Mouse (Mus musculus): Measurements from ENCODE around the gene Ddx47. TPM values are rescaled to one million over a fixed set of nuclear protein-coding genes. Genes with fewer than 3 reads are reported as not detected.

Ddx47 gene
- total RNA-seq, 2 experiments from 2014 or later, result 56.1 to 56.8 TPM

DNA sequence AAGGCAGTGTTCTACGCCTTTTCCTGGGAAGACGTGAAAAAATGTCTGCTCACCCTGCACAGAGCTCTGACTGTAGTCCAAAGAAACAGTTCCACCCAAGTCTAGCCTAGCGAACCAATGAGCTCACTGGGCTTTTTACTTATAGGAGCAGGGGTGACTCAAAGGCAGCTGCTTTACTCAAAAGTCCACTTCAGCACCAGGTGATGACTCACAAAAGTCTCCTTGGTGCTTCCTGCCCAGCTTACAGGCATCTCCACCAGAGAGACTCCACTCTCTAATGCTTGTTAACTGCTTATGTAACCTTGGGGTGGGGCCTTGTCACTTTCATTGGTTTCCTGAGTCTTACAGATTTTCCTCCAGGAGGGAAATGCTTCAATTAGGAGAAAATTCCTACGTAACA, 49.3 kb downstream of the Ddx47 start:
- intact Hi-C loops (cut with DNase I), result no loop called here
- DNase-seq (ENCODE audit: low spot score in 2 of 2), result no peak

- no peak for DNase-seq (ENCODE audit: low spot score in 2 of 2)
- intact Hi-C loops (cut with DNase I), result no loop called here
Observed at GRCm38 (mm10) chr6:135064621-135065020, 53.2 kb downstream of the Ddx47 start.

DNA sequence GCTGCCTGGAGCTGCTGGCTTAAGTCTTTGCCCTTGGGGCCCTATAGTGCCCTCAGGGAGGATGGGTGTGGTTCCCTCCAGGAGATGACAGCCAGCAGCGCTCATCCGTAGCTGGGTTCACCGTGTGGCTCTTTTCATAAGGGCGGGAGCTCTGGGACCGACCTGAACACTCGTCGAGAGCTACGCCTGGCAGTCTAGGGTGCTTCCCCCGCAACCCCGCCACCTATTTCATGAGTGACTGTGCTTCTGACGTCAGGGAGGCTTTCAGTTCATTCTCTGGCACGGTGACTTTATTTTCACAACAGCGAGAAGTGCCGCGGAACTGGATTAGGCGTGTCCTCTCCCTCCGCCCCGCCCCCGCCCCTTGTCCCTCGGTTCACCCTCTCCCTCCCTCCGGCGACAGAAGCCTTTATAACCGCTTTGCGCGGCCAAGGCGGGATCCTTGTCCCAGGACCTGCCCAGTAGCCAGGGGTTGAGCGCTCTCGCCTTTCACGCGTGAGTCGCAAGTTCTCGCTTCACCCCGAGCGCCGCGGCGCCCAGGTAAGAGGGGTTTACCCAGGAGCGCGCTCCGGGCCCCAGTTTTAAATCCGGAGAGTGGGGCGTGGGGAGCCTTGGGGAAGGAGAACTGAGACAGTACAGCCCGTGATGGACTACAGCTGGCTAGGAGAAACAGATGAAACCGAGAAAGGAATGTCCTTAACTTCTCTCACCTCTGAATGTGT, 54.0 kb downstream of the Ddx47 start, which contains the start of gene Gprc5a:
Gene Gprc5a, plus strand, starts transcription at position 416 of the 722 bp plus-strand sequence.
- peak; percentile 8 to 14 for DNase-seq (ENCODE audit: low spot score in 2 of 2)
- intact Hi-C loops (cut with DNase I), result no loop called here

DNA sequence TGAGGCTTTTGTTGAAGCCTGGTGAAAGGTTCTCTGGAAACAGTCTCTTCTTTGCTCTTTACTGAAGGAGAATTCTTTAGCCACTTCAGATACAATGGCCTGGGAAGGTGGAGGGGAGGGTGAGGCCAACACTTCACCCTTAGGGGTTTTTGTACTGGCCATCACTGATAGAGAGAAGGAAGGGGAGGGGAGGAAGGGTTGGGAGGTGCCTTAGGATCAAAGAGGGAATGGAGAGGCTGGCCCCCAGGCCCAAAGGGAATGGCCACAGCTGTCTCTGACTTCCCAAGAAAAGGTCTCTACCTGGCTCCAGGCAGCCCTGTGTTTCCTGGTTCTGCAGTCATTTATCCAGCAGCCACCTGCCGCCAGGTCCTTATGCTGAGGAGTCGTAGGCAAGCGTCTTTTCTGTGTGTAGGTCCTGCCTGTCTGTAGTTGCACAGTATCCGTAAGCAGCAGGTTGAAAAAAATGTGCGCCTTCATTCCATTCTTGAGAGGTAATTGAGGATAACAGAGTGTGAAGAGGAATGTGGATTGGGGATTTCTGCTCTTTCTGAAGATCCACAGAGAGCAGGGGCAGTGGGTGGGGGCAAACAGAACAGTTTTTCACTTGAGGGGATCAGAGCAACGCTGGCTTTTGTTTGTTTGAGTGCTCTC, 55.5 kb downstream of the Ddx47 start:
- no peak for DNase-seq (ENCODE audit: low spot score in 2 of 2)
- intact Hi-C loops (cut with DNase I), result no loop called here

DNA sequence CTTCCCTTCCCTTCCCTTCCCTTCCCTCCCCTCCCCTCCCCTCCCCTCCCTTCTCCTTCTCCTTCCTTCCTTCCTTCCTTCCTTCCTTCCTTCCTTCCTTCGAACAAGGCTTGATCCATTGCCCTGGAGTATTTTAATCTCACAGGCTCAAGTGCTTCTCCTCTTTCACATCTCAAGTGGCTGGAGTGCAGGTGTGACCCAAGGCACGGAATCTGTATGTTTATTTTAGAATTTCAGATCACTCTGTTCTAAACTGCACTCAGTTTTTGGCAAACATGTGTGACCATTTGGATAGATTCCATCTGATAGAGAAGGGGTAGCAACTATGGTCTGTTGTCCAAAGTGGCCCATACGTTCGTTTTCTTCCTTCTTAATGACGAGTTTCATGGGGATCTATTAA, 56.8 kb downstream of the Ddx47 start:
- no peak for DNase-seq (ENCODE audit: low spot score in 2 of 2)
- intact Hi-C loops (cut with DNase I), result no loop called here

GRCm38 (mm10) chr6:135069856-135070255, 58.4 kb downstream of the Ddx47 start:
- intact Hi-C loops (cut with DNase I), result no loop called here
- DNase-seq (ENCODE audit: low spot score in 2 of 2), result no peak

GRCm38 (mm10) chr6:135070347-135070746, 58.9 kb downstream of the Ddx47 start:
- DNase-seq (ENCODE audit: low spot score in 2 of 2), result no peak
- intact Hi-C loops (cut with DNase I), result no loop called here

Other genes starting within 250 kb of the Ddx47 start
- 1 to 10 TPM; 5.4 to 6.0 TPM for gene Dusp16, start 219.0 kb upstream of the Ddx47 start, total RNA-seq (2021)
- gene Crebl2, start 181.5 kb upstream of the Ddx47 start, total RNA-seq (2021), result 10 to 100 TPM; 14.2 to 14.6 TPM
- 10 to 100 TPM; 27.5 to 28.0 TPM for gene Gpr19, start 113.0 kb upstream of the Ddx47 start, total RNA-seq (2021)
- 10 to 100 TPM; 45.1 to 49.4 TPM for gene Cdkn1b, start 91.2 kb upstream of the Ddx47 start, total RNA-seq (2021)
- gene Apold1, start 29.9 kb upstream of the Ddx47 start, total RNA-seq (2021), result 1 to 10 TPM; 5.1 to 7.2 TPM
- gene Gprc5a, start 54.0 kb downstream of the Ddx47 start, total RNA-seq (2021), result under 1 TPM; 0.21 to 0.44 TPM
- gene Gprc5d, start 106.7 kb downstream of the Ddx47 start, total RNA-seq (2021), result not detected
- 100 to 1,000 TPM; 118 to 124 TPM for gene Fam234b, start 186.4 kb downstream of the Ddx47 start, total RNA-seq (2021)
- gene Hebp1, start 186.4 kb downstream of the Ddx47 start, total RNA-seq (2021), result 10 to 100 TPM; 38.5 to 41.6 TPM
- not detected for gene Gsg1, start 242.7 kb downstream of the Ddx47 start, total RNA-seq (2021)